Mouse (Mus musculus): ENCODE results near the gene Bet1l. TPM values are rescaled to one million over a fixed set of nuclear protein-coding genes. Genes with fewer than 3 reads are reported as not detected.

Gene Bet1l
- polyA plus RNA-seq, 1 experiment from 2014 or later, result 50.5 TPM

DNA sequence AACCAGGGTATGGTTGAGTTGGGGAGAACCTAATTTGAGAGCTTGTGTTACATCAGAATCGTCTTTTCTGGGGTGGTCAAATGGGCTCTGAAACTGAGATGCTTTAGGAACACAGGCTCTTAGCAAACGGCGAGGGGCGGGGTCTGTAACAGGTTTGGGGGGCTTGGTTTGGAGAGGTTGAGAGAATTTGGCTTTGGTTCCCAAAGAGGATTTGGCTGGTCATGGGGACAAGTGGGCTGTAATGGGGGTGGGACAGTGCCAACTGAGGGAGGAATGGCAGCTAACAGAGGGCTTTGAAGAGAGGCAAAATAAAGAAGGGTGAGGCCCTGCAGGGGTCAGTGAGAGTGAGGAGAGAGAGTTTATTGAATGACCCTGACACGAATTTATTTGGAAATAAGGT lies 17.8 kb downstream of the Bet1l start:
- no peak for ATAC-seq (ENCODE audit: low FRiP score)
- no peak overlapping the region for H3K27ac ChIP-seq

DNA sequence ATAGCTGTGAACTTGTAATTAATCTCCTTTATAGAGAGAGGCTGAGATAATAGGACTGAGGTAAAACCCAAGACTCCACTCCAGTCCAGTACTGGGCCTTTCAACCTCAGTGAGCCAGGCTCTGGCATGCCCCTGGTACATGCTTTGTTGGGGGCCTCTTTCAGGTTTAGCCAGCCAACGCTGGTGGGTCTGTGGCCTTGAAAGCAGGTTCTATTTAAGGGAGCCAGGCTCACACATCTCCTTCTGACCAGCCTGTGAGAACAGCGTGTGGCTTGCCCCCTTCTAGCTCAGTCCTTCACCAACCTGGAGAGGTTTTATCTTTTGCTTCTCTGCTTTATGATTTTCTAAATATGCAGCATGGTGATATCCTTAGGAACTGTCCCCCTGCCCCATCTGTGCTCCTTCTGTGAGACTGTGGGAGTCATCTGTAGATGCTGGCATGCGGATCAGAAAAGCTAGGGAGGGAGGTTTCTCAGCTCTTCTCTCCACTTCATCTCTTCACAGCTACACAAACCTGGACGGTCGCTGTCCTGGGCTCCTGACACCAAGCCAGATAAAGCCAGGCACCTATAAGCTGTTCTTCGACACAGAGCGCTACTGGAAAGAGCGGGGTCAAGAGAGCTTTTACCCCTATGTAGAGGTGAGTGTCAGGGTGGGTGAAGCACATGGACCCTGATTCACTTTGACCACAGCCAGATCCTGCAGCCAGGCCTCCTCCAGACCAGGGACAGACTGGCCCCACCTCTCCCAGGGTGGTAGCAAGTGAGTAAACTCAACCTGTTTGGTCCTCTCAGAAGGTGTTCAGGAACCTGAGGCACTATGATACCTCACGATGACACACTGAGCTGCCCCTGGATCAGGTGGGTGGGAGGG lies 20.9 kb downstream of the Bet1l start:
- Histone ChIP-seq H3K9ac (no peak overlapping the region), H3K9me3 (ENCODE audit: control insufficient read depth, low read length) (no peaks in the 10 kb centered on the region), H3K4me3 (replicated peaks; ENCODE audit: low read length) (no peak overlapping the region), H3K27ac (no peak overlapping the region), H3K27me3 (ENCODE audit: control insufficient read depth, insufficient read depth, low read length) (peaks cover 9% of the 10 kb centered on the region; the same call in 1 of the 2 replicates), H3K4me1 (replicated peaks; ENCODE audit: control insufficient read depth, insufficient read depth, low read length) (no peaks in the 10 kb centered on the region), H3K36me3 (replicated peaks; ENCODE audit: control insufficient read depth, insufficient read depth) (no peaks in the 10 kb centered on the region), H3K4me2 (replicated peaks) (no peak overlapping the region)
- 89% methylated on average over 9 of the region's 9 CpGs for WGBS
- DNase-seq (ENCODE audit: low spot score) (no peak), ATAC-seq (ENCODE audit: low FRiP score) (no peak)

More for the DNA sequence above, 17.8 kb downstream of the Bet1l start:
- no peaks in the 10 kb centered on the region for H3K36me3 ChIP-seq (replicated peaks; ENCODE audit: control insufficient read depth, insufficient read depth)
- no peaks in the 10 kb centered on the region for H3K4me1 ChIP-seq (replicated peaks; ENCODE audit: control insufficient read depth, insufficient read depth, low read length)
- no peak overlapping the region for H3K4me2 ChIP-seq (replicated peaks)
- no peak overlapping the region for H3K4me3 ChIP-seq (replicated peaks; ENCODE audit: low read length)
- peaks cover 11% of the 10 kb centered on the region; the same call in 1 of the 2 replicates for H3K27me3 ChIP-seq (ENCODE audit: control insufficient read depth, insufficient read depth, low read length)
- 67% methylated on average over 5 of the region's 5 CpGs for WGBS
- no peak for DNase-seq (ENCODE audit: low spot score)
- H3K9me3 ChIP-seq (ENCODE audit: control insufficient read depth, low read length), result no peaks in the 10 kb centered on the region
- no peak overlapping the region for H3K9ac ChIP-seq

DNA sequence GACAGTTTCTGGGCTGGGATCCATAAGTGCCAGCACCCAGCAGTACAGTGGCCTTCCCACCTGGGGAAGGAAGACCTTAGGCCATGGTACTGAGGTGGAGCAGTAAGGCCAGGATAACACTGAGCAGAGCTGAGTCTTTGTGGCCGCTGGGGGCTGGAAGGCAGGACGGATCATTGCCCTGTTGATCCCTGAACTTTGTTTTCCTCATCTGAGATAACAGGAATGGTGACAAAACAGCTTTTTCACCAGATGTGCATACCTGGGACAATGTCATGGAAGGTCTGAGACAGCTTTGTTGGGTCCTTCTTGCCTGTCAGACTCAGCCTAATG lies 21.7 kb downstream of the Bet1l start:
- whole genome bisulfite sequencing, result 83% methylated on average over 2 of the region's 2 CpGs
- no peak overlapping the region for H3K4me3 ChIP-seq (replicated peaks; ENCODE audit: low read length)

DNA sequence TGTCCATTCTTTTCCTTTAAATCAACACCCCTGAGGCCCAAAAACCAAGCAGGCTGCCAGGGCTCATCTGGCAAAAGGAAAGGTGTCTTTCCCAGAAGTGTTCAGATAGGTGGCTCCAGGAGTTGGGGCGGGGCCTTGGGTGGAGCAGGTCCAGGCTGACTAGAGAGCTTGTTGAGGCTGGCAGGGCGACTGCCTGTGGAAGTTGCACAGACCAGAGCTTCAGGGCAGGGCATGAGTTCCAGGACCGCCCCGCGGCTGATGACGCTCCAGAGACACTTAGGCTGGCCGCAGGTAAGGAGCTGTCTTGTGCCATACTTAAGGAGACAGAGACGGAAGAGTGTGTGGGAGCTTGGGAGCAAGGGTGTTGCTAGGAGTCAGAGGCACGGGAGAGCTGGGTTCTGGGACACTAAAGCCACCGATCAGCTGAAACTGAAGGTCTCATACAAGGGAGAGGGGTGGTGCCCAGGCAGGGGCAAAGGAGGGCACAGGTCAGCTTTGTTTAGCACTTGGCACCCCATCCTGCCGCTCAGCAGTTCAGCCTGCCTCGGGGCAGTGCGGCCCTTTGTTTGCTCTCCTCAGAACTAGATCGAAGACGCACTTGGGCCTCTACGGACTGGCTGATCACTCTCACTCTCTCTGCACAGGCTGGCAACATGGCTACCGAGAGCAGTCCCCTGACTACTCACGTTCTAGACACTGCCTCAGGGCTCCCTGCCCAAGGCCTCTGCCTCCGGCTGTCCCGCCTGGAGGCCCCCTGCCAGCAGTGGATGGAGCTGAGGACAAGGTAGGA lies 22.2 kb downstream of the Bet1l start, which contains the start of gene Urah:
TSS of gene Urah (plus strand) at position 51 of the 790 bp plus-strand sequence.
- no peak within 1 kb of the TSS for H3K27ac ChIP-seq
- H3K4me1 ChIP-seq (replicated peaks; ENCODE audit: control insufficient read depth, insufficient read depth, low read length), result no peaks in the 10 kb centered on the region
- no peaks in the 10 kb centered on the region for H3K27me3 ChIP-seq (ENCODE audit: control insufficient read depth, insufficient read depth, low read length)
- DNase-seq (ENCODE audit: low spot score), result no peak
- no peak for ATAC-seq (ENCODE audit: low FRiP score)
- H3K9me3 ChIP-seq (ENCODE audit: control insufficient read depth, low read length), result no peaks in the 10 kb centered on the region
- H3K4me3 ChIP-seq (replicated peaks; ENCODE audit: low read length), result no peak within 1 kb of the TSS
- H3K9ac ChIP-seq, result no peak within 1 kb of the TSS
- no peaks in the 10 kb centered on the region for H3K36me3 ChIP-seq (replicated peaks; ENCODE audit: control insufficient read depth, insufficient read depth)
- 58% methylated on average over 20 of the region's 20 CpGs for WGBS
- H3K4me2 ChIP-seq (replicated peaks), result no peak within 1 kb of the TSS

More for the DNA sequence above, 21.7 kb downstream of the Bet1l start:
- ATAC-seq (ENCODE audit: low FRiP score) (no peak), DNase-seq (ENCODE audit: low spot score) (no peak)
- H3K4me2 ChIP-seq (replicated peaks), result no peak overlapping the region
- 0 out of 2 replicates have a peak, but pooled peaks cover 1% of the 10 kb centered on the region for H3K27me3 ChIP-seq (ENCODE audit: control insufficient read depth, insufficient read depth, low read length)
- no peaks in the 10 kb centered on the region for H3K9me3 ChIP-seq (ENCODE audit: control insufficient read depth, low read length)
- H3K9ac ChIP-seq, result no peak overlapping the region
- H3K27ac ChIP-seq, result no peak overlapping the region
- H3K36me3 ChIP-seq (replicated peaks; ENCODE audit: control insufficient read depth, insufficient read depth), result no peaks in the 10 kb centered on the region
- H3K4me1 ChIP-seq (replicated peaks; ENCODE audit: control insufficient read depth, insufficient read depth, low read length), result no peaks in the 10 kb centered on the region

DNA sequence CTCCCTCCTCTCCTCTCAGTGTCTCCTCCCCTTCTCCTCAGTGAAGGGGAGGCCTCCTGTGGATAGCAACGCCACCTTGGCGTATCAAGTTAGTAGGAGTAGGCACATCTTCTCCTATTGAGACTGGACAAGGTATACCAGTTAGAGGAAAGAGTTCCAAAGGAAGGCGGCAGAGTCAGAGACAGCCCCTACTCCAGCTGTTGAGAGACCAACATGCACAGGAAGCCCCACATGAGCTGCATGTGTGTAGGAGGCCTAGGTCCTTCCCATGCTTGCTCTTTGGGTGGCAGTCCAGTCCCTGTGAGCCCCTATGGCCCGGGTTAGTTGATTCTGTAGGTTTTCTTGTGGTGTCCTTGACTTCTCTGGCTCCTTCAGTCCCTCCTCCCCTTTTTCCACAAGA lies 24.0 kb downstream of the Bet1l start:
- Histone ChIP-seq H3K9ac (no peak overlapping the region), H3K27ac (no peak overlapping the region), H3K4me2 (replicated peaks) (no peak overlapping the region), H3K27me3 (ENCODE audit: control insufficient read depth, insufficient read depth, low read length) (no peaks in the 10 kb centered on the region), H3K4me1 (replicated peaks; ENCODE audit: control insufficient read depth, insufficient read depth, low read length) (no peaks in the 10 kb centered on the region), H3K36me3 (replicated peaks; ENCODE audit: control insufficient read depth, insufficient read depth) (no peaks in the 10 kb centered on the region), H3K4me3 (replicated peaks; ENCODE audit: low read length) (no peak overlapping the region), H3K9me3 (ENCODE audit: control insufficient read depth, low read length) (no peaks in the 10 kb centered on the region)
- no peak for ATAC-seq (ENCODE audit: low FRiP score)
- 81% methylated on average over 4 of the region's 4 CpGs for WGBS
- DNase-seq (ENCODE audit: low spot score), result no peak

GRCm38 (mm10) chr7:140831447-140831846 lies 25.9 kb downstream of the Bet1l start:
- Histone ChIP-seq H3K4me3 (replicated peaks; ENCODE audit: low read length) (no peak overlapping the region), H3K36me3 (replicated peaks; ENCODE audit: control insufficient read depth, insufficient read depth) (no peaks in the 10 kb centered on the region), H3K4me1 (replicated peaks; ENCODE audit: control insufficient read depth, insufficient read depth, low read length) (no peaks in the 10 kb centered on the region), H3K4me2 (replicated peaks) (no peak overlapping the region), H3K9me3 (ENCODE audit: control insufficient read depth, low read length) (no peaks in the 10 kb centered on the region), H3K27me3 (ENCODE audit: control insufficient read depth, insufficient read depth, low read length) (no peaks in the 10 kb centered on the region), H3K9ac (no peak overlapping the region), H3K27ac (no peak overlapping the region)
- no peak for ATAC-seq (ENCODE audit: low FRiP score)
- no peak for DNase-seq (ENCODE audit: low spot score)
- 64% methylated on average over 6 of the region's 6 CpGs for WGBS

DNA sequence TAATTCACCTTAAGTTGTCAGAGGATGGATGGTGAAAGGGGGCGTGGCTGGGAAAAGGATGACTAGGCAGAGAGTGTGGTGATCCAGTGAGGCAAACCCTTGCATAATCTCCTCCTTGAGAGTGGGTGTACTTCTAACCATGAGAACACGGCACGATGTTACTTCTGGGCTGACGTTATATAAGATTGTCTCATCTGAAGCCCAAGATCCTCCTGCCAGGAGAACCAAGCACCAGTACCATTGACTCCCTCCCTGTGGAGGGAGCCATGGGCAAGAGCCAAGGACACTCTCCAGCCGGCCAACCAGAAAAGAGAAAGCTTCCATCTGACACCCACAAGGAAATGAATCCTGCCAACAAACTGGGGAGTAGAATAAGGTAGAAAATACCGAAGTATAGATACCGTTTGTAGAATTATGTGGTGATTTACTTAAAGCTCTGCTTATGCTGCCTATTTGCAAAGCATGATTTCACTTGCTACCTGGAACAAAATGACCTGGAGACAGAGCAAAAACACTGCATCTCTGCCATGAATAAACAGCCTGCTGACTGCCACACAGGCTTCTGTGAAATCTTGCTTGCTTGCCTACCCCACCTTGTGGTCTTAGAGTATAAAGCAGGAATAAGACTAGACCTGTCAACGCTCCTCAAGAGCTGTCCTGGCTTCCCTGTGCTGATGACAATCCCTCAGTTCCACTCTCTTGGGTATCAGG lies 29.1 kb downstream of the Bet1l start:
- no peak overlapping the region; the same call in 1 of the 2 replicates for H3K4me2 ChIP-seq (replicated peaks)
- no peaks in the 10 kb centered on the region for H3K27me3 ChIP-seq (ENCODE audit: control insufficient read depth, insufficient read depth, low read length)
- no peaks in the 10 kb centered on the region for H3K9me3 ChIP-seq (ENCODE audit: control insufficient read depth, low read length)
- peak; percentile 34; the same call in 1 of the 2 replicates for ATAC-seq (ENCODE audit: low FRiP score)
- no peak overlapping the region for H3K4me3 ChIP-seq (replicated peaks; ENCODE audit: low read length)
- WGBS, result 39% methylated on average over 8 of the region's 8 CpGs
- DNase-seq (ENCODE audit: low spot score), result peak; percentile 74
- H3K27ac ChIP-seq, result no peak overlapping the region
- no peaks in the 10 kb centered on the region for H3K36me3 ChIP-seq (replicated peaks; ENCODE audit: control insufficient read depth, insufficient read depth)
- H3K4me1 ChIP-seq (replicated peaks; ENCODE audit: control insufficient read depth, insufficient read depth, low read length), result no peaks in the 10 kb centered on the region
- H3K9ac ChIP-seq, result no peak overlapping the region

GRCm38 (mm10) chr7:140822731-140823130 lies 34.6 kb downstream of the Bet1l start:
- DNase-seq (ENCODE audit: low spot score) (no peak), ATAC-seq (ENCODE audit: low FRiP score) (no peak)
- no peak overlapping the region for H3K4me2 ChIP-seq (replicated peaks)
- peaks cover 14% of the 10 kb centered on the region; the same call in 1 of the 2 replicates for H3K4me1 ChIP-seq (replicated peaks; ENCODE audit: control insufficient read depth, insufficient read depth, low read length)
- WGBS, result 94% methylated on average over 4 of the region's 4 CpGs
- H3K27ac ChIP-seq, result no peak overlapping the region
- H3K9me3 ChIP-seq (ENCODE audit: control insufficient read depth, low read length), result no peaks in the 10 kb centered on the region
- no peaks in the 10 kb centered on the region for H3K27me3 ChIP-seq (ENCODE audit: control insufficient read depth, insufficient read depth, low read length)
- peaks cover 7% of the 10 kb centered on the region; the same call in 1 of the 2 replicates for H3K36me3 ChIP-seq (replicated peaks; ENCODE audit: control insufficient read depth, insufficient read depth)
- H3K9ac ChIP-seq, result no peak overlapping the region
- no peak overlapping the region for H3K4me3 ChIP-seq (replicated peaks; ENCODE audit: low read length)

All from hindbrain, embryonic 14.5 days (tissue).